Mouse (Mus musculus) brain, adult 2 months (tissue): ENCODE measurements around the gene Csk.

Experiments used
- DNase-seq: peaks from one replicate; pipeline ENCODE4 v3.0.0; 2011; ENCODE audit warnings: low read depth, low spot score

Gene Csk

GRCm38 (mm10) chr9:57638651-57639459 lies 14.6 kb downstream of the Csk start:
- no peak for DNase-seq

GRCm38 (mm10) chr9:57637741-57638322 lies 15.6 kb downstream of the Csk start:
- peak; percentile 52 for DNase-seq

GRCm38 (mm10) chr9:57637272-57637671 lies 16.2 kb downstream of the Csk start:
- DNase-seq = peak; percentile 52

- peak; percentile 90 for DNase-seq
Measured at GRCm38 (mm10) chr9:57633481-57634024, 19.9 kb downstream of the Csk start.

- peak; percentile 80 for DNase-seq
Measured at GRCm38 (mm10) chr9:57629118-57629874, 24.1 kb downstream of the Csk start.

GRCm38 (mm10) chr9:57628717-57629116 lies 24.7 kb downstream of the Csk start:
- no peak for DNase-seq

GRCm38 (mm10) chr9:57627892-57628291 lies 25.5 kb downstream of the Csk start:
- DNase-seq = no peak

- no peak for DNase-seq
Measured at GRCm38 (mm10) chr9:57627191-57627590, 26.2 kb downstream of the Csk start.

- DNase-seq = peak; percentile 76
Measured at GRCm38 (mm10) chr9:57625674-57626500, 27.5 kb downstream of the Csk start.

- DNase-seq = no peak
Measured at GRCm38 (mm10) chr9:57624295-57624694, 29.1 kb downstream of the Csk start.

GRCm38 (mm10) chr9:57620674-57621073 lies 32.8 kb downstream of the Csk start, which contains the start of gene Lman1l:
Gene Lman1l (minus strand): TSS chr9:57620774.
- DNase-seq = no peak

GRCm38 (mm10) chr9:57618854-57619253 lies 34.6 kb downstream of the Csk start:
- no peak for DNase-seq

GRCm38 (mm10) chr9:57617556-57618169 lies 35.8 kb downstream of the Csk start:
- no peak for DNase-seq

GRCm38 (mm10) chr9:57614786-57615185 lies 38.6 kb downstream of the Csk start:
- DNase-seq = no peak

- no peak for DNase-seq
Measured at GRCm38 (mm10) chr9:57613975-57614374, 39.5 kb downstream of the Csk start.

- DNase-seq = no peak
Measured at GRCm38 (mm10) chr9:57612587-57612986, 40.8 kb downstream of the Csk start.

- DNase-seq = peak; percentile 87
Measured at GRCm38 (mm10) chr9:57610359-57610826, 43.0 kb downstream of the Csk start.

- no peak for DNase-seq
Measured at GRCm38 (mm10) chr9:57609803-57610202, 43.6 kb downstream of the Csk start.

GRCm38 (mm10) chr9:57606139-57606851 lies 47.1 kb downstream of the Csk start, which contains the start of gene Cplx3:
Gene Cplx3 (minus strand): TSS chr9:57606281.
- peak; percentile 43 for DNase-seq

- no peak for DNase-seq
Measured at GRCm38 (mm10) chr9:57605503-57605902, 47.9 kb downstream of the Csk start.
